Comparison of ENCODE assay signal across 8 mouse cellular contexts in the genomic region with DNA sequence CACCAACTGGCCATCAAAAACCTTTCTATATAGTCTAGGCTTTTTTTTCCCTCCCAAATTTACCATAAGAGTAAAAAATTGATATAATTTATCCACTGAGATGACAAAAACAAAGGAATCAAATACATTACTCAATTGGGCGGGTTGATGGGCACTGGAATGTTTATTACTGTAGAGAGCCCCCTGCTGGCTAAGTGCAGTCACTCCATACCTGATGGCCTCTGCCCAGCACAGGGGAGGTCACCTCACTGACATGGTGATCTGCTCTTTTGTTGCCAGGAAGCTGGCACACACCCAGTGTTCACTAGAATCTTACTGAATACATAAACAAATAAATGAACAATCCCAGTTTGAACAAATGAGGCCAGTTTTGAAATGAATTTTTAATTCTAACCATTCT. TPM values are rescaled to one million over a fixed set of nuclear protein-coding genes. Genes with fewer than 3 reads are reported as not detected.
DNase-seq lines count a peak whose midpoint lies in the region; ATAC-seq lines count a peak whose summit lies in the region.

No protein-coding gene starts in this region.

- DNase-seq in forebrain, embryonic 10.5 days (ENCODE audit: extremely low spot score, low spot score) = peak; percentile 31
- no peak for DNase-seq in forebrain, embryonic 11.5 days (ENCODE audit: low spot score)
- peak; percentile 26 for DNase-seq in urinary bladder, postnatal 25 days (ENCODE audit: low spot score)
- no peak for DNase-seq in urinary bladder, postnatal 4 days (ENCODE audit: low spot score in 2 of 2)
- peak; percentile 32 for DNase-seq in embryo, embryonic 9.5 days (ENCODE audit: extremely low spot score)
- DNase-seq in kidney, postnatal 4 days = peak; percentile 50 to 61
- no peak for DNase-seq in Muller cell, postnatal 12 days (ENCODE audit: inconsistent ontology term)

- H3K9me3 ChIP-seq in forebrain, embryonic 10.5 days = no peaks in the 10 kb centered on the region
- no peaks in the 10 kb centered on the region for H3K9me3 ChIP-seq in forebrain, embryonic 11.5 days (ENCODE audit: control insufficient read depth, low read length)

- peaks cover 8% of the 10 kb centered on the region for H3K4me1 ChIP-seq in forebrain, embryonic 10.5 days
- H3K4me1 ChIP-seq in forebrain, embryonic 11.5 days (replicated peaks; ENCODE audit: control insufficient read depth, insufficient read depth, low read length) = no peaks in the 10 kb centered on the region; the same call in 1 of the 2 replicates

- no peak overlapping the region for H3K4me2 ChIP-seq in forebrain, embryonic 11.5 days (ENCODE audit: low read depth, low read length, severe bottlenecking)

- no peak overlapping the region for H3K4me3 ChIP-seq in forebrain, embryonic 10.5 days
- no peak overlapping the region for H3K4me3 ChIP-seq in forebrain, embryonic 11.5 days (ENCODE audit: low read depth, low read length)

- ATAC-seq in forebrain, embryonic 11.5 days (replicated peaks; ENCODE audit: low FRiP score) = no peak
- peak; percentile 67 for ATAC-seq in neutrophil, adult 5-6 weeks (ENCODE audit: extremely low read depth, insufficient number of reproducible peaks, low FRiP score, poor library complexity, severe bottlenecking)

- no peaks in the 10 kb centered on the region for H3K27me3 ChIP-seq in forebrain, embryonic 10.5 days (ENCODE audit: poor library complexity, severe bottlenecking)
- H3K27me3 ChIP-seq in forebrain, embryonic 11.5 days (ENCODE audit: control insufficient read depth, insufficient read depth, low read length) = no peaks in the 10 kb centered on the region

- 34% methylated on average over 1 of the region's 1 CpGs for WGBS in forebrain, embryonic 10.5 days
- 38% methylated on average over 1 of the region's 1 CpGs for WGBS in forebrain, embryonic 11.5 days

- no peak overlapping the region for H3K27ac ChIP-seq in forebrain, embryonic 10.5 days
- H3K27ac ChIP-seq in forebrain, embryonic 11.5 days (ENCODE audit: low read depth, low read length) = no peak overlapping the region

- H3K36me3 ChIP-seq in forebrain, embryonic 10.5 days (replicated peaks) = peaks cover 11% of the 10 kb centered on the region; the same call in 1 of the 2 replicates
- H3K36me3 ChIP-seq in forebrain, embryonic 11.5 days (ENCODE audit: control insufficient read depth, insufficient read depth, low read length) = no peaks in the 10 kb centered on the region

- no peak overlapping the region for H3K9ac ChIP-seq in forebrain, embryonic 11.5 days (ENCODE audit: low read length)

RNA-seq across cellular contexts. Expression of a gene that starts 40.9 kb away (rescaled TPM):
- 1.6 and 2.2 TPM in 2 replicates for polyA plus RNA-seq in forebrain, embryonic 10.5 days (2016; fragmentation: Nextera tagmentation; extraction: Ambion mirVana)
- 2.6 and 2.7 TPM in 2 replicates for polyA plus RNA-seq in forebrain, embryonic 11.5 days (2014; fragmentation: Nextera tagmentation; extraction: Ambion mirVana)
- 20.1 and 24.3 TPM in 2 replicates for total RNA-seq in neutrophil, adult 5-6 weeks (2017)

Comparison
In these comparisons a context has a peak if more than half of its experiments do, and no peak if none do; other contexts are left out.
1. DNase-seq: peak in forebrain, embryonic 10.5 days (single experiment), urinary bladder, postnatal 25 days (single experiment), embryo, embryonic 9.5 days (single experiment) and kidney, postnatal 4 days (2 of 2); none in forebrain, embryonic 11.5 days (single experiment), urinary bladder, postnatal 4 days (0 of 2) and Muller cell, postnatal 12 days (single experiment).